ENCODE assay signal across 33 mouse cellular contexts in the genomic region with DNA sequence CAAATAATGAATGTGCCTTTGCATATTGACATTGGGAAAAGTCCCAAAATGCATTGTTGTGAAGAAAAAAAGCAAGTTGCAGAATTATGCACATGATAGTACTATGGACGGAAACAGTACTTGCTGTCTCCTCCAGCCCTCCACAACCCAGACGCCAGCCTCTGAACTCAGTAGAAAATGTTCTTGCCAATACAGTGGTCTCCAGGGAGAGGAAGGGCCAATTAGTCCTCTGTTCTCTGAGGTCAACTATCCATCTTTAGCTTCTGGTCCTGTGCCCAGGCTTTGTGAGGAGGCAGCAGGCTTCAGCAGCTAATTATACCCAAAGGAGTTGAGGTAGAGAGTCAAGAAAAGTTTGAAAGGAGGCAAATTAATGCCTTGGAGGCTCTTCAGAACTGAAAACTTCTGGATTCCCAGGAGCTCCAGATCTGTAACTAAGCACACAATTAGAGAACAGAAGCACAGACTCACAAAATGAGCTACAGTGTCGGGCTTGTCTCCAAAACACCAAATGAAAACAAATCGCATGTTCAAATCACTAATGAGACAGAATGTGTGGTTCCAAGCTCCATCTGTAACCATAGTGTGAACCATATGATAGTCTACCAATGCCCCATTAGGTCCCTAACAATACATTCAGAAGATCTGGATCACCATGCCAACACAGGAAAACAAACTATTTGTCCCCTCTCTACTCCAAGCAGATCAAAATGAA. TPM values are rescaled to one million over a fixed set of nuclear protein-coding genes. Genes with fewer than 3 reads are reported as not detected.
A peak's percentile ranks its signal among the peaks of the same experiment; 100 is the strongest.
DNase-seq lines count a peak whose midpoint lies in the region; ATAC-seq and TF ChIP-seq lines count a peak whose summit lies in the region.
"Not testable (repeated sequence)": the region's sequence is repeated elsewhere in the genome, so short reads cannot be mapped to it uniquely, and the experiment has no call there.
"Had no signal": no experiment of that assay in that cellular context is flagged by ENCODE, and none has a peak within 500 bp of the region (broad histone marks: within the 10 kb centered on the region; RNA-seq: fewer than 3 reads in every experiment).

No protein-coding gene starts in this region.

- WGBS in forebrain, postnatal 0 days = 29% methylated on average over 4 of the region's 4 CpGs
- 79% methylated on average over 4 of the region's 4 CpGs for WGBS in hindbrain, embryonic 13.5 days
- WGBS in midbrain, embryonic 16.5 days = 67% methylated on average over 4 of the region's 4 CpGs

- H3K27ac ChIP-seq in forebrain, postnatal 0 days (ENCODE audit: low read depth, low read length); hindbrain, embryonic 13.5 days; midbrain, embryonic 16.5 days (ENCODE audit: low read length): not testable (repeated sequence)

- ATAC-seq in forebrain, postnatal 0 days = peak; percentile 18; the same call in 1 of the 2 replicates
- ATAC-seq in hindbrain, embryonic 13.5 days (ENCODE audit: low FRiP score) = 0 out of 2 replicates have a peak, but pooled peaks have one; percentile 24
- ATAC-seq in midbrain, embryonic 16.5 days = peak; percentile 36; the same call in 1 of the 2 replicates

- not testable (repeated sequence) for H3K4me1 ChIP-seq in forebrain, postnatal 0 days (ENCODE audit: insufficient read depth); hindbrain, embryonic 13.5 days (replicated peaks); midbrain, embryonic 16.5 days (ENCODE audit: control insufficient read depth, insufficient read depth, low read length)

- not testable (repeated sequence) for TF ChIP-seq POLR2A in brain, embryonic 14.5 days (IDR thresholded peaks at IDR 0.05; ENCODE audit: borderline replicate concordance, extremely low read depth, insufficient read depth, insufficient read length, poor library complexity, severe bottlenecking)

- H3K9me3 ChIP-seq in forebrain, postnatal 0 days (ENCODE audit: low read length); hindbrain, embryonic 13.5 days; midbrain, embryonic 16.5 days (replicated peaks; ENCODE audit: control insufficient read depth, low read length, poor library complexity, severe bottlenecking): not testable (repeated sequence)

- not testable (repeated sequence) for H3K27me3 ChIP-seq in forebrain, postnatal 0 days (ENCODE audit: insufficient read depth, low read length); hindbrain, embryonic 13.5 days; midbrain, embryonic 16.5 days (ENCODE audit: control insufficient read depth, insufficient read depth, low read depth, low read length)

- TF ChIP-seq CTCF in brain, embryonic 14.5 days (IDR thresholded peaks at IDR 0.05; ENCODE audit: borderline replicate concordance, extremely low read depth, insufficient read depth, insufficient read length); forebrain, postnatal 0 days (IDR thresholded peaks at IDR 0.05; ENCODE audit: low read depth): not testable (repeated sequence)

- H3K9ac ChIP-seq in forebrain, postnatal 0 days; hindbrain, embryonic 13.5 days; midbrain, embryonic 16.5 days (ENCODE audit: low read depth, low read length): not testable (repeated sequence)

- H3K4me3 ChIP-seq in forebrain, postnatal 0 days (ENCODE audit: low read depth, low read length); hindbrain, embryonic 13.5 days; midbrain, embryonic 16.5 days (ENCODE audit: low read depth, low read length): not testable (repeated sequence)

- H3K36me3 ChIP-seq in forebrain, postnatal 0 days (ENCODE audit: insufficient read depth); hindbrain, embryonic 13.5 days; midbrain, embryonic 16.5 days (ENCODE audit: control insufficient read depth, insufficient read depth, low read length): not testable (repeated sequence)

- DNase-seq in MN1 (ENCODE audit: low spot score) = peak; percentile 13
- peak; percentile 44 for DNase-seq in brain, embryonic 14.5 days (ENCODE audit: low read depth)
- not testable (repeated sequence) for DNase-seq in forebrain, postnatal 0 days
- DNase-seq in heart, adult 18-20 months = peak; percentile 19 to 40
- peak; percentile 9 for DNase-seq in kidney, postnatal 10 days

- H3K4me2 ChIP-seq in forebrain, postnatal 0 days (ENCODE audit: low read depth); hindbrain, embryonic 13.5 days; midbrain, embryonic 16.5 days (ENCODE audit: low read length): not testable (repeated sequence)

RNA-seq across cellular contexts. Expression of a gene that starts 15.8 kb away (rescaled TPM):
- polyA plus RNA-seq in brain, embryonic 14.5 days (2012; rRNA removed) = not detected in 2 replicates
- total RNA-seq in forebrain, postnatal 0 days (2014; rRNA removed) = not detected in 2 replicates
- polyA plus RNA-seq in forebrain, postnatal 0 days (2015; fragmentation: Nextera tagmentation; extraction: Ambion mirVana) = not detected in 2 replicates
- not detected for total RNA-seq in heart, adult 18-20 months (2021)
- not detected in 2 replicates for polyA plus RNA-seq in hindbrain, embryonic 13.5 days (2015; fragmentation: Nextera tagmentation; extraction: Ambion mirVana)
- polyA plus RNA-seq in midbrain, embryonic 16.5 days (2015; fragmentation: Nextera tagmentation; extraction: Ambion mirVana) = not detected in 2 replicates
- total RNA-seq: adrenal gland, postnatal 25 days; CH12.LX; ES-E14; gastrocnemius, adult 8-10 months; granulocyte monocyte progenitor cell, adult 5-6 weeks; heart, postnatal 25 days; layer of hippocampus, adult 8-10 months; layer of hippocampus, postnatal 36 days; left cerebral cortex, postnatal 4 days; megakaryocyte-erythroid progenitor cell, adult 5-6 weeks had no signal
- polyA plus RNA-seq: C2C12; cerebellum, adult 2 months; cortical plate, adult 2 months; forebrain, embryonic 12.5 days; heart, embryonic 13.5 days; hindbrain, embryonic 11.5 days; intestine, embryonic 14.5 days; kidney, embryonic 15.5 days; liver, embryonic 14.5 days; lung, adult 2 months; macrophage; midbrain, embryonic 13.5 days; neural tube, embryonic 15.5 days; Patski; stomach, embryonic 15.5 days; urinary bladder, adult 2 months had no signal
